Mouse (Mus musculus): ENCODE results near the gene Gm3327.
"Not testable (repeated sequence)": the region's sequence is repeated elsewhere in the genome, so short reads cannot be mapped to it uniquely, and the experiment has no call there.

Gm3327 gene

DNA sequence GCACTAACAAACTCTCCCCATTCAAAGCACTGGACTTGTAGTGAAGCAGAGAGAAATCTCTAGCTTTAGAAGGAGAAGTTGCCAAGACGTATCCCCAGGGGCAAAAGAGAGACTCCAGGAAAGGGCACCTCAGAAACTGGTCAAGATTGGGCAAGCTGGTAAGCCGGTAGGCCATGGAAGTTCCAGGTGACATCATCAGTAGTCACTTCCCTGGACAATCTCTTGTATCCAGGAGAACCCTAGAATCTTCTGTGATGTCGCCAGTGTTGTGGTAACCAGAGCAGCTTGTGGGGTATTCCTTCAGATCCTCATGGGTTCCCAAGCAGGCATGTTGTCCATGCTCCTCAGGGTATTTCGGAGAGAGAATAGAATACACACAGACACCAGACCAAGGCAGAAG, at the start of gene Gm3327:
Gm3327 (plus strand) TSS at position 301 of the 400 bp plus-strand sequence.
- in situ Hi-C loops (cut with MboI; ENCODE audit: low sequenced_read_pairs) = not testable (repeated sequence)

DNA sequence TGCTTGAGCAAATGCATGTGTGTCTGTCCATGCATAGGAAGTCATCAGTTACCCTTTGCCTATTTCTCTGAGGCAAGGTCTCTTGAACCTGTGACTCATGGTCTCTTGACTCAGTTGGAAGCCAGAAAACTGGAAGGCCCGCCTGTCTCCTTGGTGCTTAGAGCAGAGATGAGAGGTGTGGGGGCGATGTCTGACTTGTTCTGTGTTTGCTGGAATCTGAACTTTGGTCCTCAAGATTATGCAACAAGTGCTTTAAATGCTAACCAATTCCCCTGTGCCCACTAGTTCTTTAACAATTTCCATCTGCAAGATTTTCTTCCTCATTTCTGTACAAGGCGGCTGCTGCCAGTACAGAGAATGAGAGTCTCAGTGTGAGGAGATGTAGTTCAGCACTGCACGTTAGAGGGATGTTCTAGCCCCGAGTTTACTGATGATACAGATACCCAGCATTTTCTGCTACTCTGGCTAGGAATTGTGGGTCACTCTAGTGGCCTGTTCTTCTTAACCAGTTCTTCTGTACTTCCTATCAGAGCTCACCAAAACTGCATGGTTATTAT, 45.8 kb upstream of the Gm3327 start:
- in situ Hi-C loops (cut with MboI; ENCODE audit: low sequenced_read_pairs) = not testable (repeated sequence)

DNA sequence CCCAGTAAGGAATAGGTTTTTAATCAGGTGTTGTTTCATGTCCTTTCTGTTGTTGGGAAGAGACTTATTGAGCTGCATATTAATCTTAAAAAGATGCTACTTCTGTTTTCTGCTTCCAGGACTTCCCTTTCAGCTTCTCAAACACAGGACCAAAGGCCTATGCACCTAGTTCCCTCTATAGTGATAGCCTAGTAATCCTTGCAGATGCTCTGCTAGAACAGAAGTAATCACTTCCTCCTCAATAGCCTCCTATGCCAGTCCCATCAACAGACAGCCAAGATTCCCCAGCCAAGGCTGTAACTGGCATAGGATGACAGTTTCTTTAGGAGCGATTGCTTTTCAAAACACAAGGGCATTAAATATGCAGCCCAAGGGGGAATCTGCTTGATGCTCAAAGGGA, 37.1 kb upstream of the Gm3327 start:
- in situ Hi-C loops (cut with MboI; ENCODE audit: low sequenced_read_pairs) = not testable (repeated sequence)

DNA sequence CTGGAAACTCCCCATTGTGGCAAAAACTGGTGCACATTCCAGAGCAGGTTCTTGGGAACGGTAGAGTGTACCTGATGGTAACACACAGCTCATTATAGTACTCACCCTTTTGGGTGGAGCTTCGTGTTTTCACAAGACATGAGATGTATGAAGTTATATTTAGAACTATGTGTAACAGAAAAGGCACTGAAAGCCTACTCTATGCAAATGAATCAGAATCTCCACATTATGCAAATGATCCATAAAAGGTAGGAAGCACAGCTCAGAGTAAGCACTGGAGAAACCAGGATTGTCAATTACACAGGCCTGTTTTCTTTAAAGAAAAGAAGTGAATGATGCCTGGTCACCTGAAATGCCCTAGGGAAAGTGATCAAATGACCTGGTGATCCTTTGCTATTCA, 36.1 kb upstream of the Gm3327 start:
- in situ Hi-C loops (cut with MboI; ENCODE audit: low sequenced_read_pairs) = not testable (repeated sequence)

DNA sequence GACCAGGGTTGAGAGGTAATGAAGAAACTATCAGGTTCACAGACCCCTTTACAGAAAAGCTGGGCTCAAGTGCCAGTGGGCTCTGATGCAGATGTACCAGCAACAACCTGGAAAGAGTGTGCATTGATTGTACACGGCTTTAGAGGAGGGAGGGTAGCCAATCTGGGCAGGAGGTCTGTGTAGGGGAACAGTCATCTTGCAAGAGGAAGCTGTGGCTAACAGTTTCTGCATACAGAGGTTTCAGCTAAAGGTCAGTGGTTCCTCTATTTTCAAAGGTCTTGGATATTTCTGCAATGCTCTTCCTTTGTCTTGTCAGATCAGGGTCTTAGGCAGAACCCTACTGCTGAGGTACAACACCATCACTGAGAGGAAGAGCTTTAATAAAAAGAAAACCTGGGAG, 32.1 kb upstream of the Gm3327 start:
- in situ Hi-C loops (cut with MboI; ENCODE audit: low sequenced_read_pairs) = not testable (repeated sequence)

DNA sequence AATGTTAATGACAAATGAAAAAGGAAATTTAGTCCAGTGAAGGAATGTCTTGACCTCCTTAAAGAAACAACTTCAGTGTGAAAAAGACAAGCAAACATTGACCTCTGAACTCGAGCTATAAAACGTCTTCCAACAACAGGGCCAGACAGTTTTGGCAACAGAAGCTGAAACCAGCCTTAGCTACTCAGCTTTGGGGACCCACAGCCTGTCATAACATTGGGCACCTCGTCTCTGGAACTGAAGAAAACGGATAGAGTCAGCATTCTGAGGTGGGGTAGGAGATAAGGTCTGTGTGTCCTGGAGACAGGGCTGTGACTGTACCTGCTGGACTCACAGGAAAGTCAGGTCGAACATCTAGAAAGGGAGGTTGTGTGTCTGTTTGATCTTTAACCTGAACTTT, 29.2 kb upstream of the Gm3327 start:
- in situ Hi-C loops (cut with MboI; ENCODE audit: low sequenced_read_pairs) = not testable (repeated sequence)

DNA sequence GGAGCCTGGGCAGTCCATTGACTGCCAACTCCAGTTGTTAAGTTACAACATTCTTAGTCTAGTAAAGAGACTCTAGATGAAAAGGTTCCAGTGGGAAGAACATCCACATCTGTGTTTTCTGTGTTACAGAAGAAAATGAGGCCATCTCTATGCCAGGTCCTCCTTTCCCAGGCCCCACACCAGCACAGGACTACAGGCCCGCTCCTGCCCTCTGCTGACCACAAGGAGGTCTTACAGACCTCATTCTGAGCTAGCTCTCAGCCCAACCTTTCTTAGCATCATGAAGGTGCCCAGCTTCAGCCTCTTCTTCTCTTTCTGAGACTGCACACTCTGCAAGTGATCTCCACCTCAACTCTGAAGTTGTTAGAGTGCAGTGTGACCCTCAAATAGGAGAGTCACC, 23.6 kb upstream of the Gm3327 start:
- in situ Hi-C loops (cut with MboI; ENCODE audit: low sequenced_read_pairs) = not testable (repeated sequence)

DNA sequence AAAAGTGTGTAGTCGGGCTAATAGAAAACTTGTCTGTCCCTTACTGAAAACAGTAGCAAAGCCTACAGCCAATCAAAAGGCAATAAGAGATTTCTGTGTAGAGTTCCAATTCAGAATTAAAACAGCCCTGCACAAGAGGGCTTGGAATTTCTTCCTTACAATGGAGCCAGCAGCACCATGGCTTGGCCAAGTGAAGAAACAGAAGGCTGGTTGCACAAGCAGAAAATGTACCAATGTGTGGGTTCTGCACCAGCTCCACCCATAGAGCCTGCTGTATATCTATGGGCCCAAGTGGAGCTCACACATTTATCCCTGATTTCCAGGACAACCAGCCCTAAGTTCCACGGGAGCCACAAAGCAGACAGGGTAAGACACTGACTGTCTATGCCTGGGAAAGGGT, 21.3 kb upstream of the Gm3327 start, which contains the start of gene Ear2:
Ear2 (plus strand) TSS at position 301 of the 400 bp plus-strand sequence.
- in situ Hi-C loops (cut with MboI; ENCODE audit: low sequenced_read_pairs) = not testable (repeated sequence)

DNA sequence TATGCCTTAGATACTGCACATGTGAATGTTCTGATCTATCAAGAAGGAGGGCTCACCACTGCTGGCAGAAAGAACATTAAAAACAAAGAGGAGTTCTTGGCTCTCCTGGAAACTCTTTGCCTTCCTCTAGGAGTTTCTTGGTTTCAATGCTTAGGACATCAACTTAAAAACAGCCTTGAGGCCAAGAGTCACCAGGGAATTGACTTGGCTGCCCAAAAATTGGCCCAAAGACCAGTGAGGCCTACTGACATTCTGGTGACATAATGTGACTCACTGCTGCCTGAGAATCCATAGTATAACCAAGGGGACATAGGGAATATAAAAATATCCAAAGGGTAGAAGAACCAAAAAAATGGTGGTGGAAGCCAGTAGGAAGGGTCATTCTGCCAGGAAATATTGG, 12.7 kb upstream of the Gm3327 start:
- in situ Hi-C loops (cut with MboI; ENCODE audit: low sequenced_read_pairs) = no loop called here
